Mouse (Mus musculus): ENCODE results near the gene Vsx2. TPM values are rescaled to one million over a fixed set of nuclear protein-coding genes. Genes with fewer than 3 reads are reported as not detected.
A peak's percentile ranks its signal among the peaks of the same experiment; 100 is the strongest.
"Not testable (repeated sequence)": the region's sequence is repeated elsewhere in the genome, so short reads cannot be mapped to it uniquely, and the experiment has no call there.

The Vsx2 gene
- polyA plus RNA-seq (2017; shearing (Covaris generic)), result not detected

DNA sequence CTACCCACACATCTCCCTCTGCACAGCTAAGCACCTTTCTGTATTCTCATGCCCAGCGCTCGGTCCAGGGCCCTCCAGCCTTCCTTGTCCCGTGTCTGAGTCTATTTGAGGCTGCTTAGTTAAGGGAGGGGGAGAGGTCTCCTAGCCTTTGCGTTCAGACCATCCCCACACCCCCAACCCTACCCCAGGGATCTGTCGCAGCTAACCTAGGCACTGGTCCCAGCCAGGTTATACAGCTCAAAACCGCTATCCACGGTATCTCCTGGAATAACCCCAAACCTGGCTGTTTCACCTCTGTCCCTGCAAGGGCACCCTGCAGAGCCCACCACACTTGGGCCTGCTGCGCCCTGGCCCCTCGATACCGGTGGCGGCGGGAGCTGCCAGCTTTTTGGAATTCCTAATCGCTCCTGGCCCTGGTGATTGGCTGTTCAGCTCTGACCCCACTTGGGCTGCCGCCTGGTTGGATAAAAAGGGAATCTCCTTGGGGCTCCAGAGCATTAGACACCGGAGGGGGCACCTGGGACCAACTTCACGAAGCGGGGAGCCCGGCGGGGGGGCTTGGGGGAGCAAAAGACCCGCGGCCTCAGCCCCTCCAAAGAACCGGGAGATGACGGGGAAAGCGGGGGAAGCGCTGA is at the start of gene Vsx2:
Vsx2 (plus strand) TSS at position 427 of the 635 bp plus-strand sequence.
- ATAC-seq, result no peak

DNA sequence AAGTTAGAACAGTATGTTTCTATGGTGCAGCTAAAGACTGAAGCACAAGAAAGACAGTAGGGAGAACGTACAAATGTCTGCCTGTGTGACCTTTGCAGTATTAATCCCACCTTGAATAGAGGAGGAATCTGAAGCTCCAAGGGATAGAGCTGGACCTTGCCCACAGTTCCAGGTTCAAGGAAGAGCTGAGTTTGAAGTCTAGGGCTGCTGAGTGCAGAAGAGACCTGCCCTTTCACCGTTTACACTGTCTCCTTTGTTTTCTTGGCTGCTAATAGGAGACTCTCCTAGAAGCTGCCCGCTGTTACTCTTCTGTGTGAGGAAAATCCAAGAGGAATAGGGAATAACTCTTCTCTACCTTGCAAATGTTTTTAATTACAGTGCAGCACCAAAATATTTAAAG is 45.8 kb upstream of the Vsx2 start:
- no peak for ATAC-seq

DNA sequence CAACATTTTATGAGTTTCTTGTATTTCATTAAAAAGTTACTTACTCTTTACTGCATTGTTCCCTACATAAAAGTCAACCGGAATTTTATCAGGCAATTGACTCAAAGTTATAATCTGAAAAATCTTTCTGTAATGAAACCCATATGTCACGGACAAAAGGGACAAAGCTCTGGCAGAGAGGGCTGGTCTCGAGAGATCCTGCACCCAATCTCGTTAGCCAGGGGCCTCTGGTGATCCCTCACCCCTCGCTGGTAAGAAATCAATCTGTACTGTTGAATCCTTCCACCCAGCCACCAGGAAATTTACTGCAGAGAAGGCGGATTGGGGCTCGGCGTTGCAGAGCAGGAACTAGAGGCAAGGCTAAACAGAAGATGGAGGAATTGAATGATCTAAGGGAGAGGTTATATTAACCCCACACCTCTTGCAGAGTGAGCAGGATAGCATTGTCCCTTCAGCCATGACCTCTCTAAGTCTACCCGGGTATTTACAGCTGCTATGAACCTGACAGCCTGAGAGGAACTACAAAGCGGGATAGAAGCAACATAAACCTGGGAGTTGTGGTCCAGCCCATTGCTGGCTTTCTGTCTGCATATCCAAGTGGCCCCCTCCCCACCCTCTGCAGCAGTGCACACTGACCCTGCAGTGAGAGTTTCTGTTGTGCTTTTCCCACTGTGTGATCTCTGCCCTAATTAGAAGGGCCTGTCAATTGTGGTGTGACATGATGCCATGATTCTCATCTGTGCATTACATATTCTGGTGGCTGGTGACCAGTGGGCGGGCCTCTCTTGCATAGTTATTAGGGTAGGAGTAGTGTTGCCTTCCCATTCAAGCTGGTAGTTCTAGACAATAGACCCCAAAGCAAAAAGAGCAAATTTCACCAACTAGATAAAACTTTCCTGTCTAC is 45.2 kb upstream of the Vsx2 start:
- no peak for ATAC-seq

DNA sequence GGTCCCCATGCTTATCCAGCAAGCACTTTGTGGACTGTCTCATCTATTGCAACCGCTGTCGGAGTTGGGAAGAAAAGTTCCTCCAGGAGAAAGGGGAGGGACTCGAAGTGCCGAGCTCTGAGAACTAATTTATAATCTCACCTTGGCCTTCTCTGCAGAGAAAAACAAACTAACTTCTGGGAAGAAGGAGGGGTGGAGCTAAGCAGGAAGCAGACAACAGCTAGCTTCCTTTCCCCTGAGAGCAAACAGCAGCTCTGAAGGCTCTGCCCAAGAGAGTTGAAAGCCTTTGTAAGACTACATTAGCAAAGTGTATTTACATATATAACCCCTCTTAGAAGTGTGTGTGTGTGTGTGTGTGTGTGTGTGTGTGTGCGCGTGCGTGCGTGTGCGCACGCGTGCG is 44.1 kb upstream of the Vsx2 start:
- ATAC-seq, result peak; percentile 81

DNA sequence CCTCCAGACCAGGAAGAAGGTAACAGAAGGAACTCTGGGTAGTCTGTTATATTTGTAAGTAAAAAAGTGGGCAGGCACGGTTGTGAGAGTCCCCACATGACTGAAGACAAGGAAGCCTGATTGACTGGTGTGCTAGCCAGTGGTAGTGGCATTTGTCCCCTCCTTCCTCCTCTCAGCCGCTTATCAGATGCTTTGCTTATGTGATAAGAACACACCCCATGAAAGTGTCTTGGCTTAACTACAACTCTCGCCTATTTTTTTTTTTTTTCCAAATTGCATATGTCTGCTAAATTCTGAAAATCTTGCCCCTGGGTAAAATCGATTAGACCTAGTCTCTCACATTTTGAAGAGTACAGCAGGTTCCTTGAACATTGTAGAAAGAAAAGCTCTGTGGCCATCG is 39.1 kb upstream of the Vsx2 start:
- ATAC-seq, result no peak

DNA sequence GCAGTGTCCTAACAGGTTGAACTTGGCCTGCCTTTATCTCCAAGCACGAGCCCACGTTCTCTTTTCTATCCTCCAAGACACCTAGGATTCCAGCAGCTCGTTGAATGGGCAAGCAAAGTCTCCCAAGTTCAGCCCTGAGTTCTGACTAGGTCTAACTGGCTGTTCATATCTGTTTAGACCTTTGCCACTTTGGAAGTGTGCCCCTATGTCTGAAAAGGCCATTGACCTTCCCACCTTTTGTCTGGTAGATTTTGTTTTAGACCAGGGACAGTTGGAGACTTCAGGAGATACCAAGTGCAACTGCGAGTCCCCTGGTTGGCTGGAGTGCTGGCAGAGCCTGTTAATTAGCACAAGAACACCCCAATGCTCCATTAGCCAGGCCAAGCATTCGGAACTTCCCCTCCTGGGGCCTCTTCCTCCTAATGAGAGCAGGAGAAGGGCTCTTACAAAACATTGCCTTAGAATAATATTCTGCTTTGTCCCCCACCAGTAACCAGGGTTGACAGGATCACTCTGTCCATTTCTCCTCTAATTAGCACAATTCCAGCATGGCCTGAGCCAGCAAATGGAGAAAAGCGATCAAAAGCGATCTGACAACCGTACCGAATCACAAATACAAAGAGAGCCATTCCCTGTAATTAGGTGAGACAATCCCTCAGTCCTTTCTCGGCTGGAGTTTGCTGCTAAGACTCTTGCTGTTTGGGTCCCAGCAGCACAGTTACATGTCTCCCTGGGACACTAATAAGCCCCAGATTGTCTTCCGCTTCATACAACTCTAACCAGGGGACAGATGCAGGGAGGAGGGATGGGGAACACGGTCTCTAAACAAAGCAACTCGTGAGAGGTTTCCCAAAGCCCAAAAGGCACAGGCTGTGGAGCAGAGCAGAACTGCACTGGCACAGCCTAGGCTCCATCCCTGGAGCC is 37.4 kb upstream of the Vsx2 start:
- ATAC-seq, result no peak

DNA sequence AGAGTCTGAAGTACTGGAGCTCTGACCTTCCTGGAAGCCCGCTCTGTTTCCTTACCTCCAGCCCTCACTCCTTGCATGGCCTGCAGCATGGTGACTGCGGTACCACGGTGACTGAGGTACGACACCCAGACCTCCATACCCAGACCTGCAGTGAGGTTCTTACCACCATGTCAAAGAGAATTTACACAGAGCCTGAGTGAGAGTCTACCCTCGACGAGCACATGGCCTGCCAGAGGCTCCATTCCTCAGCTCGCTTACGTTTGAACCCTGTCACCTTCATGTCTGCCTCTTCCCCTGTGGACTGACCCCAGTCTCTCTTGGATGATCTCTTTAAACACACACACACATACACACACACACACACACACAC is 36.7 kb upstream of the Vsx2 start:
- no peak for ATAC-seq

DNA sequence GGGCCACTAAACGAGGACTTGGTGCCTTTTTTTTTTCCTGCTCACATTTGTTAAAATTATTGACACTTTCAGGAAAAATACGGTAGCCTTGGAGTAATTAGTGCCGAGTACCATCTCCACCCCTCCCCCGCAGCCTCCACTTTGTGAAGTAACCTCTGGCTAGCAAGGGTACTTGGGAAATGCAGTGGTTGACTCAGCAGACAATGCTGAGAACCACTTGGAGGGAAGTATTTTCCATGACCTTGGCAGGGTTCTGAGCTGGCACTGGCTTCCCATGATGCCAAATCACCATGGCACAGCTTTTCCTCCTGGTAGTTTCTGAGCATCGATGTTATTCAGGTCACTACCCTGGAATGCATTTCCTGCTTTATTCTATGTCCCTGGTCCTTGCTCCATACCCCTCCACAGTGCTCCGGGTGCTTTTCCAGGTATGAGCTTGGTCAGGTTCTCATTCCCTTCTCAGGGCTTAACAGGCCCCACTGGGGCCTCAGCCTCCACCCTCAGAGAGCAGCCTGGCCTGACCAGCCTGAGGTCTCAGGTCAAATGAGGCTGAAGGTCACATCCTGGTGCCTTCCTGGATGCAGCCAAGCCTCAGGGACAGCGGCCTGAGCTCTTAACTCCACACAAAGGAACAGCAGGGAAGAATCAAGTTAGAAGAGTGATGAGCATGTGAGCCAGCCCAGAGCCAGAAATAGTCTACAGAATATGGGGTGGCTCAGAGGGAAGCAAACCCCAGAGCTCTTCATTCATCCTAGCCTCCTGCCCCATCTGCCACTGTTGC is 35.7 kb upstream of the Vsx2 start:
- no peak for ATAC-seq

DNA sequence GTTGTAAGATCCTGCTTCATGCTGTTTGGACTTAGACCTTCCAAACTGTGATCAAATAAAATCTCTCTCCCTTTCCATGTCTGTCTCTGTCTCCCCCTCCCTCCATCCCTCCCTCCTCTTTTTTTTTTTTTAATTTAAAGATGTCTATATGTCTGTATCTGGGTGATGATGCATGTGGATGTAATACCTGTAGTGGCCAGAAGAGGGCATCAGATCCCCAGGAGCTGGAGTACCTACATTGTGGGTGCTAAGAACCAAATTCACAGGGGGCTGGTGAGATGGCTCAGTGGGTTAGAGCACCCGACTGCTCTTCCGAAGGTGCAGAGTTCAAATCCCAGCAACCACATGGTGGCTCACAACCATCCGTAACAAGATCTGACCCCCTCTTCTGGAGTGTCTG is 30.0 kb upstream of the Vsx2 start:
- ATAC-seq, result not testable (repeated sequence)

DNA sequence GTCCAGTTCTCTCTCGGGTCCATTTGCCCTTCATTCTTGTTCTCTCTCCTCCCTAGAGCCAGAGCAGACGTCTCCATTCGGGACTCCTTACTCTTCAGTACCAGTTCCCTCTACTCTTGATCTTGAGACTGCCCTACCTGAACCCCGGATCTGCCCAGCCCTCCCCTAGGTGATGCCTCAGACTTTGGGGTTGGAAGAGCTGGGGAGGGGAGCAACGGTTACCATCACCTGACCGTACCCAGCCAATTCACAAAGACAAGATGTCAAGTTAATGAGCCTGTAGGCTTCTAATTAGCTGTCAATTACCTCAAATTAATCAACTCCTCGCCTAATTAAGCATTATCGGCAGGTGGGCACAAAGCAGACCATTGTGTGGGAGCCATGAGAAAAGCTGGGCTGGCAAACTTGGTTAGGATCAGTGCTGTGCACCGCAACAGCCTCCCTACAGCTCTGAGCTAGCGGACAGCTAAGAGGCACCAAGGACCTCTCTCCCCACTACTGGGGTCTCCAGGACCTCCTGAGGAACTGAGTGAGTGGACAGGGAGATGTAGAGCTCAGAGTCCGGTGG is 28.1 kb upstream of the Vsx2 start:
- ATAC-seq, result no peak

DNA sequence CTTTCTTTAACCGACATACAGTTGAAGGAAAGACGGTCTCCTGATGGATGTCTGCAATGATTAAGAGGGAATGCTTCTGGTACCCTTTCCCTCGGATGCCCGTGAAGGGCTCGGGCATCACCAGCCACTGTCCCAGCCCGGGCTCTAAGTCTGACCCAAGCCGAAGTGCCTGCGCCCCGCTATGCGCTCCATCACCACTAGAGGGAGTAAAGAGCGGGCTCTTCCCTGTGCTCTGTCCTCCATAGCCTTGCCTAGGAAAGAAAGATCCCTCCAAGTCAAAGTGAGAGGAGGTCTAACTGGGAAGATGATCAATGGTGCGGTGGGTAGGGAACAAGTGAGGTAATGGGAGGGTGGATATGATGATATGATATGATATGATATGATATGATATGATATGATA is 23.5 kb upstream of the Vsx2 start:
- ATAC-seq, result peak; percentile 50

DNA sequence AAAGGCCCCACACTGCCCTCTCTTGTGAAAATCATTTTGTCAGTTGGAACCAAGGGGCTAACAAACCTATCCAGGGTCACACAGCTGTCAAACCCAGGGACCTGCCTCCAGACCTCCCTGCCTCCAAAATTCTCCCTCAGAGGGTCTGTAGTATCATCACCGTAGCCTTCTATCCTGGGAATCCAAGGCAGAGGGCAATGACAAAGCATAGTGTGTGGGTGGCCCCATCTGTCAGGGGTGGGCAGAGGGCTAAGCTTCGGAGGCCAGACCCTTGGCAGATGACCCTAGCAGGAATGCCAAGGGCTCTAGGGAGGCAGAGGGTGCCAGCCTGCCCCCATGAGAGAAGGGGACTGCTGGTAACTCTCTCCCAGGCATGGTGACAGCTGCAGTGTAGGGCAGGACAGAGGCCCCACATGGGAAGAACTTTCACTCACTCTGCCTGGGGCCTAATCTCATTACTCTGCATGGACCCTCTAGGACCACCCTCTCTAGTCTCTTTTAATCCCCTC is 22.9 kb upstream of the Vsx2 start:
- ATAC-seq, result no peak

DNA sequence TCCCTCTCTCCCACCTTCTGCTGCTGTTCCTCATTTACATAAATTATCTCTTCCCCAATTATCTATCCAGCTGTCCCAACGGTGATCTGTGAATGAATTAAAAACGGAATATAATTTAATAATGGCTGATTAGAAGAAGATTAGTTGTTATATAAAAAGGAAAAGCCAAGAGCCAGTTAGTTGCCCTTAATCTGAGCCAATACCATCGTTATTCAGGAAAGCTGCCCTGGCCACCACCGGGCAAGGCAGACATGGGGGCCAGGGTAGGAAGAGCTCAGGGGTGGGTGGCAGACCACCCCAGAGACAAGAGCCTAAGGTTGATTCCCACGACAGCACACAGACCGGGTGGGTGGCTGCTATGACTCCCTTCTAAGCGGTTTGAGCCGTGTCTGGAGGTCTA is 21.3 kb upstream of the Vsx2 start:
- no peak for ATAC-seq

DNA sequence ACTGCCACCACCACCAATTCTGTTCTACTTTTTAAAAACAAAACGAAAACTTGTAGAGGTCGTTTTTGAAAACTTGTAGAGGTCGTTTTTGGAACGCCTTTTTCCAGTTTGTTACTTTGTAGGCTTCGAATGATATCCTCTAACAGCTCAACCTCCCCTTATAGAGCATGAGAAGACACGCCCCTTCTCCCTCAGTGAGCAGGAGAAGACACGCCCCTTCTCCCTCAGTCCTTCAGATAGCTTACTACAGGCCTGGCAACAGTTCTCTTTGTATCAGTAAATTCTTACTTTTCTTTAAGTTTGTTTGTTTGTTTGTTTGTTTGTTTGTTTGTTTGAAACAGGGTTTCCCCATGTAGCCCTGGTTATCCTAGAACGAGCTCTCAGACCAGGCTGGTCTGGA is 14.3 kb upstream of the Vsx2 start:
- ATAC-seq, result no peak

DNA sequence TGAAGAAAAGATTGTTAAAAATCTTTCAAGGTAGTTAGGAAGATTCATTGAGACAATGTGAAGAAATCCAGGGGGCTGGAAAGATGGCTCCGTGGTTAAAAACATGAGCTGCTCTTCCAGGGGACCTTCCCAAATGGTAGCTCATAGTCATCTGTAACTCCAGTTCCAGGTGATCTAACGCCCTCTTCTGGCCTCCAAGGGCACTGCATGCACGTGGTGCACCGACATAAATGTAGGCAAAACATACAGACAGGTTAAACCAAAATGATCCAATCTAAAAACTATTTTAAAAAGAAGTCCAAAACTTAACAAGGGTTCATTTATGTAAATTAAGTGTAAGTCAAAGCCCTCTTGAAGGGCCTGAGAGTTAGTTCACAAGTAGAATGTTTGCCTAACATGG is 7.0 kb upstream of the Vsx2 start:
- no peak for ATAC-seq

DNA sequence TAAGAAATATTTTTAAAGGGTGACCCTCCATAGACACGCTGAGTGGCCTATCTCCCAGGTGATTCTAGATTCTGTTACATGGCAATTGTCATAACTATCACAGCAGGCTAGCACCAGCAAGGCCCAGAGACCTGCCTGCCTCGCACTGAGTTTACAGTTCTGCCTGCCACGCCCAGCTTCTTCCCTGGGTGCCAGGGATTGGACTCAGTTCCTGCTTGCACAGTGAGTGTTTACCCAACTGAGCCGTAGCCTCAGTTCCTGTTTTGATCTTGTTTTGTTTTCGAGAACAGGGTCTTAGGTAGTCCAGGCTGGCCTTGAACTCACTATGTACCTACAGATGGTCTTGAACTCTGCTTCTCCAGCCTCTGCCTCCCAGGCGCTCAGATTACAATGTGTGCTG is 2.0 kb upstream of the Vsx2 start:
- no peak for ATAC-seq

DNA sequence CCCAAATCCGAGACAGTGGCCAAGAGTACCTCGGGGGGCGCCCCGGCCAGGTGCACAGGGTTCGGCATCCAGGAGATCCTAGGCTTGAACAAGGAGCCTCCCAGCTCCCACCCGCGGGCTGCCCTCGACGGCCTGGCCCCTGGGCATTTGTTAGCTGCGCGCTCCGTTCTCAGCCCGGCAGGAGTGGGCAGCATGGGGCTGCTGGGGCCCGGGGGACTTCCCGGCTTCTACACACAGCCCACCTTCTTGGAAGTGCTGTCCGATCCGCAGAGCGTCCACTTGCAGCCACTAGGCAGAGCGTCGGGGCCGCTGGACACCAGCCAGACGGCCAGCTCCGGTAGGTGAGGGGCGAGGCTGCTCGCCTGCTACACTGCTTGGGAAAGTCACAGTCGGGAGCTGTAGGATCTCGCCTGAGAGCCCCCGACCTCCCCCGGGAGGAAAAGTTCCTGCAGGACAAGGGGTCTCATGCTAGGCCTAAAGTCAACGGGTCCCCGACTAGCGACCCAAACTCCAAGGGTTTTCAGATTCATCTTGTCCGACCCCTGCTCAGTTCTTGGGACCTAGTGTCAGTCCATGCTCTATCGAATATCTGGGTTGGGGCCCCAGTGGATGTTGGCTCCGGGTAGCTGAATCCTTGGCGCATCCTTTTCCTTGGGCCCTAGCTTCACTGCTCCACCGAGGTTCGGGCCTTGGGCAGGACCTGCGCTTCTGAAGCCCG is 573 bp downstream of the Vsx2 start:
- no peak for ATAC-seq

DNA sequence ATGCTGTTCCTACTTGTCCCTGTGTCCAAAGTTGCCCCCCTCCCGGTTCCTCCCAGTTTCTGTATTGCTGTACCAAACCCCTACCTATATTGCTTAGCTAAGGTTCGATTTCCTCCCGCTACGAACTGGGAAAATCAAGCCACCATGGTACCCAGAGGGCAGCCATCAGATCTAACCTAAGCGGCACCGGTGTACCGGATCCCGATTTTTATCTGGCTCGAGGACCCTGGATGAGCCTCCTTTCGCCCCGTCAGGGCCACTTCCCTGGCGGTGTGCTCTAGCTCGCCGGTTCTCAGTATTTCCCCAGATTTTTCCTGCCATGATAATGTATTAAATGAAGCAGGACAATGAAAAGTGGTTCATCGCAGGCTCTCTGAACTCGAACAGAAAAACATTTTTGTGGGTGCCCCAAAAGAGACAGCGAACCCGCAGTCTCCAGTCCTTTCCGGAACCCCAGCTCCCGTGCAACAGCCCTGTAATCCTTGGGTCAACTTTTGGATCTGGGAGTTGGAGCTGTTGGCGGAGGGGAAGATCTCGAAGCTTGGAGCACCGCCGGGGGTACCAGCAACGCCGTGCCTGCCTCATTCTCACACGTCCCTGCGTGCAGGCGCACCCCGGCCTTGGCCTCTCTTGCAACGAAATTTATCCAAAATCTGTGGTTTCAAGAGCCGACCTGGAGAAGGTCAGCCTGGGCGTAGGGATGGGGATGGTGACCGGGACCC is 1.3 kb downstream of the Vsx2 start:
- ATAC-seq, result no peak

DNA sequence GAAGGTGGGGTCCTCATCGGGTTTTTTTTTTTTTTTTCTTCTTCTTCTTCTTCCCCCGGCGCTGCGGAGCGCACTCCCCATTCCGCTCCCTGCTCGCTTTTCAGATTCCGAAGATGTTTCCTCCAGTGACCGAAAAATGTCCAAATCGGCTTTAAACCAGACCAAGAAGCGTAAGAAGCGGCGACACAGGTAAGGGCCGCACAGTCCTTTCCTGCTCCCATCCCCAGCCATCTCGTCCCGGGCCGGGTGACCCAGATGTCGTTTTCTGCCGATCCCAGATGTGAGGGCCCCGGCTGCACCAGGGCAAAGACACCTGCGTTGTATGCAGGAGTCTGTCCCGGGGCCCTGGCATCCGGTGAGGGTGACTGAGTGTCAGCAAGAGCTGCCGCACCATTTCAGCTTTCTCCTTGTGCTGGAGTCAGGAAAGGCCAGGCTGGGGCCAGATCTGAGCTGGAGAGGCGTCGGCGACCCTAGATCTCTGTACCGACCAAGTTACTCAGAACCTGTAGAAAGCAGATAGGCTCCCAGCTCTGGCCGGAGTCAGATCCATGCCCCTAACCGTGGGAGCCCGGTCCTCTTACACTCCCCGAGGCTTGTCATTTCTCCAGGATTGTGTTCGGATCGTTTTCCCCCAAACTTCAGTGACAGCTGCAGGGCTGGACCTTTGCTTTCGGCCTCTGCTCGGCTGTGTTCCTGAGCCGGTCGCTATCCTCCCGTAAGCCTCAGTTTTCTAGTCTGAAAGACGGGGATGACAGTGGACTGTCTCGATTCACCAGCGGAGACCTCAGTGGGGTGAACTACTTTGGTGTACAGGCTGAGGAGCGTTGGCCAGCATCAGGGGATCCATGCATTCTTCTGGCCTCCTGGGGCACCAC is 2.1 kb downstream of the Vsx2 start:
- no peak for ATAC-seq
